Mouse (Mus musculus): ENCODE results near the gene Crisp2. TPM values are rescaled to one million over a fixed set of nuclear protein-coding genes. Genes with fewer than 3 reads are reported as not detected.

The Crisp2 gene
- polyA plus RNA-seq, 1 experiment, result not detected

DNA sequence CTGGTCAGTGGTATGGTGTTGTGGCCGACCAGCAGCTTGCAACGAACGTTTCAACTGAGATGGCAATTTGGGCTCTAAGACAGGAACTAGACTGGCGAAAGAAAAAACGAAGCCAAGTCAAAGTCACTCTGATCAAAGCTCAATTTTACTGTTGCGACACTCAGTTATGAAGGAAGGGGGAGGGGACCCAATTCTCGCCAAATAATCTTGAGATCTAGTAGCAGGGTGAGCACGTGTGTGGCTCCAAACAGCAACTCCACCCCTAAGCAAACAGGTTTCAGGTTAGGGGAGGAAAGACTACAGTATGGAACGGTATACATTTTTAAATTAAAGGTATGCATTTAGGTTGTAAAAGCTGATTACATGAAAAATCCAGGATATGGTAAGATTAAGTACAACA is 14.7 kb upstream of the Crisp2 start:
- Histone ChIP-seq H3K27ac (ENCODE audit: insufficient read depth, low read length) (no peak overlapping the region), H3K36me3 (ENCODE audit: control insufficient read depth, insufficient read depth, low read length, poor library complexity, severe bottlenecking) (no peaks in the 10 kb centered on the region), H3K9me3 (replicated peaks; ENCODE audit: control insufficient read depth, insufficient read depth, low read length, poor library complexity, severe bottlenecking) (no peaks in the 10 kb centered on the region), H3K4me1 (ENCODE audit: control insufficient read depth, insufficient read depth, low read length) (no peaks in the 10 kb centered on the region), H3K4me3 (ENCODE audit: low read depth, low read length) (no peak overlapping the region), H3K9ac (ENCODE audit: low read depth, poor library complexity, severe bottlenecking) (no peak overlapping the region), H3K27me3 (ENCODE audit: control insufficient read depth, insufficient read depth, low read length, poor library complexity, severe bottlenecking) (no peaks in the 10 kb centered on the region)
- TF ChIP-seq EP300 (IDR thresholded peaks at IDR 0.05; ENCODE audit: insufficient read depth, low read depth, low read length) (no peak), CTCF (IDR thresholded peaks at IDR 0.05; ENCODE audit: low read depth, low read length) (no peak), POLR2A (IDR thresholded peaks at IDR 0.05; ENCODE audit: insufficient read depth, low read length) (no peak)

DNA sequence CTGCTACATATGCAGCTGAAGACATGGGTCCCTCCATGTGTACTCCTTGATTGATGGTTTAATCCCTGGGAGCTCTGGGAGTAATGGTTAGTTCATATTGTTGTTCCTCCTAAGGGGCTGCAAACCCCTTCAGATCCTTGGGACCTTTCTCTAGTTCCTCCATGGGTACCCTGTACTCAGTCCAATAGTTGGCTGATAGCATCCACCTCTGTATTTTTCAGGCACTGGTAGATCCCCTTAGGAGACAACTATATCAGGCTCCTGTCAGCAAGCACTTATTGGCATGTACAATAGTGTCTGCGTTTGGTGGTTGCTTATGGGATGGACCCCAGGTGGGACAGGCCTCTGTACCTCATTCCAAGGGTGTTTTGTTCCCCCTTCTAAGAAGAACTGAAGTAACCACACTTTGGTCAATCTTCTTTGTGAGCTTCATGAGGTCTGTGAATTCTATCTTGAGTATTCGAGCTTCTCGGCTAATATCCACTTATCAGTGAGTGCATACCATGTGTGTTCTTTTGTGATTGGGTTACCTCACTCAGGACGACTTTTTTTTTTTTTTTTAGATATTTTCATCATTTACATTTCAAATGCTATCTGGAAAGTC is 10.6 kb upstream of the Crisp2 start:
- H3K4me3 ChIP-seq (ENCODE audit: low read depth, low read length), result no peak overlapping the region

DNA sequence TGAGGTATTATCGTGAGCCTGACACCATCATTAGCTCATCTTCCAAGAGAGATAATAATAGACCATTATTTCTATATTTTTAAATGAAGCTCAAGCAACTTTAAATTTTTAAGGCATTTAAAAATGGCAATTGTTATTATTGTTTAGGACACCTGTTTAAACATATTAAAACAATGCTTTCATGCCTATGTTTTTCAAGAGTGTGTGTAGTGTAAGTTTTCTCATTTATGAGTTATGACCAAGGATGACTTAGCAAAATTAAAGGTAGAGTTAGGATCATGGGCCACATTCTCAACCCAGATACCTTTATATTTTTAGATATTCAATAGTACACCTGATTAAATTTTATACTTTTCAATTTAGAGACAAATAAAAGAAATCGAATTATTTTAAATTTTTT is 5.5 kb upstream of the Crisp2 start:
- Histone ChIP-seq H3K27ac (ENCODE audit: insufficient read depth, low read length) (no peak overlapping the region), H3K36me3 (ENCODE audit: control insufficient read depth, insufficient read depth, low read length, poor library complexity, severe bottlenecking) (no peaks in the 10 kb centered on the region), H3K27me3 (ENCODE audit: control insufficient read depth, insufficient read depth, low read length, poor library complexity, severe bottlenecking) (no peaks in the 10 kb centered on the region), H3K9me3 (replicated peaks; ENCODE audit: control insufficient read depth, insufficient read depth, low read length, poor library complexity, severe bottlenecking) (no peaks in the 10 kb centered on the region), H3K9ac (ENCODE audit: low read depth, poor library complexity, severe bottlenecking) (no peak overlapping the region), H3K4me1 (ENCODE audit: control insufficient read depth, insufficient read depth, low read length) (no peaks in the 10 kb centered on the region), H3K4me3 (ENCODE audit: low read depth, low read length) (no peak overlapping the region)
- TF ChIP-seq CTCF (IDR thresholded peaks at IDR 0.05; ENCODE audit: low read depth, low read length) (no peak), POLR2A (IDR thresholded peaks at IDR 0.05; ENCODE audit: insufficient read depth, low read length) (no peak), EP300 (IDR thresholded peaks at IDR 0.05; ENCODE audit: insufficient read depth, low read depth, low read length) (no peak)

More for the DNA sequence above, 10.6 kb upstream of the Crisp2 start:
- H3K9ac ChIP-seq (ENCODE audit: low read depth, poor library complexity, severe bottlenecking), result no peak overlapping the region
- H3K27ac ChIP-seq (ENCODE audit: insufficient read depth, low read length), result no peak overlapping the region
- H3K36me3 ChIP-seq (ENCODE audit: control insufficient read depth, insufficient read depth, low read length, poor library complexity, severe bottlenecking), result no peaks in the 10 kb centered on the region
- no peaks in the 10 kb centered on the region for H3K4me1 ChIP-seq (ENCODE audit: control insufficient read depth, insufficient read depth, low read length)
- TF ChIP-seq POLR2A (IDR thresholded peaks at IDR 0.05; ENCODE audit: insufficient read depth, low read length) (no peak), EP300 (IDR thresholded peaks at IDR 0.05; ENCODE audit: insufficient read depth, low read depth, low read length) (no peak), CTCF (IDR thresholded peaks at IDR 0.05; ENCODE audit: low read depth, low read length) (no peak)
- H3K9me3 ChIP-seq (replicated peaks; ENCODE audit: control insufficient read depth, insufficient read depth, low read length, poor library complexity, severe bottlenecking), result no peaks in the 10 kb centered on the region
- H3K27me3 ChIP-seq (ENCODE audit: control insufficient read depth, insufficient read depth, low read length, poor library complexity, severe bottlenecking), result no peaks in the 10 kb centered on the region

DNA sequence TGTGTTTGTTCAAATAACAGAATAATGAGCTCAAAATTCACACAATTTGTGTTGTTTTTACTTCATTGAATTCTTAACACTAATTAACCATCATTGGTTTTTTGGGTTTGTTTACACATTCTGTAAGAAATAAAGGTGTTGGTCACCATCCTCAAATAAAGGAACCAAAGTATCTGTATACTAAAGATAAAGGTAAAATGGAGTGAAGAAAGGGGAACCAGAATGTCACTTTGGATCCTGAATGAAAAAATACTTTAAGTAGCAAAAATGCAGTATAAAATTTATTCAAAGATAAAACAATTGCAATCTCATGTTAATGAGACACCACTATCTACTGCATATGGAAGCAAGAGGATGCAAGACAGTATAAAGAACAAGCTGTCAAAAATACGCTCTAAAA is 4.8 kb upstream of the Crisp2 start:
- no peaks in the 10 kb centered on the region for H3K9me3 ChIP-seq (replicated peaks; ENCODE audit: control insufficient read depth, insufficient read depth, low read length, poor library complexity, severe bottlenecking)

DNA sequence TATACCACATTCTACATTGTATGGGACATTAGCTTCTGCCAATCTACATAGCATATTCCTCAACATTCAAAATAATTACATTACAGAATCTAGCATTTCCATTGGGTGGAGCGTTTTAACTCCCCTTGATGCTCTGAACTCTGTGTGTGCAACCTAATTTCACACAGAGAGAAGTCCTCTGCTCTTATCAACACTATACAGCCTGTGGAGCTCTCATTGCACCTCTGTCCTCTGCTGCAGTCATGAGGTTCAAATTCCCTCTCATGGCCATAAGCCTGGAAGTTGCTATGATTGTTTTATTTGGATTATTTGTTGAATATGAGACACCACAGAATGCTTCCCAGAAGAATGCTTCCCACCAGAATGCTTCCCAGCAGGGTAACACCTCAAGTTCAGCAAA is 4.1 kb upstream of the Crisp2 start, which contains the start of gene Rhag:
TSS of gene Rhag (plus strand) at position 193 of the 400 bp plus-strand sequence.
- Histone ChIP-seq H3K4me3 (ENCODE audit: low read depth, low read length) (no peak within 1 kb of the TSS), H3K27ac (ENCODE audit: insufficient read depth, low read length) (no peak within 1 kb of the TSS), H3K9ac (ENCODE audit: low read depth, poor library complexity, severe bottlenecking) (no peak within 1 kb of the TSS), H3K4me1 (ENCODE audit: control insufficient read depth, insufficient read depth, low read length) (no peaks in the 10 kb centered on the region), H3K27me3 (ENCODE audit: control insufficient read depth, insufficient read depth, low read length, poor library complexity, severe bottlenecking) (no peaks in the 10 kb centered on the region), H3K36me3 (ENCODE audit: control insufficient read depth, insufficient read depth, low read length, poor library complexity, severe bottlenecking) (no peaks in the 10 kb centered on the region), H3K9me3 (replicated peaks; ENCODE audit: control insufficient read depth, insufficient read depth, low read length, poor library complexity, severe bottlenecking) (no peaks in the 10 kb centered on the region)
- TF ChIP-seq EP300 (IDR thresholded peaks at IDR 0.05; ENCODE audit: insufficient read depth, low read depth, low read length) (no peak), POLR2A (IDR thresholded peaks at IDR 0.05; ENCODE audit: insufficient read depth, low read length) (no peak), CTCF (IDR thresholded peaks at IDR 0.05; ENCODE audit: low read depth, low read length) (no peak)

More for the DNA sequence above, 4.8 kb upstream of the Crisp2 start:
- H3K36me3 ChIP-seq (ENCODE audit: control insufficient read depth, insufficient read depth, low read length, poor library complexity, severe bottlenecking), result no peaks in the 10 kb centered on the region
- H3K27me3 ChIP-seq (ENCODE audit: control insufficient read depth, insufficient read depth, low read length, poor library complexity, severe bottlenecking), result no peaks in the 10 kb centered on the region
- no peaks in the 10 kb centered on the region for H3K4me1 ChIP-seq (ENCODE audit: control insufficient read depth, insufficient read depth, low read length)
- no peak overlapping the region for H3K9ac ChIP-seq (ENCODE audit: low read depth, poor library complexity, severe bottlenecking)
- no peak overlapping the region for H3K4me3 ChIP-seq (ENCODE audit: low read depth, low read length)
- no peak overlapping the region for H3K27ac ChIP-seq (ENCODE audit: insufficient read depth, low read length)
- TF ChIP-seq POLR2A (IDR thresholded peaks at IDR 0.05; ENCODE audit: insufficient read depth, low read length), result no peak
- no peak for TF ChIP-seq CTCF (IDR thresholded peaks at IDR 0.05; ENCODE audit: low read depth, low read length)
- no peak for TF ChIP-seq EP300 (IDR thresholded peaks at IDR 0.05; ENCODE audit: insufficient read depth, low read depth, low read length)

DNA sequence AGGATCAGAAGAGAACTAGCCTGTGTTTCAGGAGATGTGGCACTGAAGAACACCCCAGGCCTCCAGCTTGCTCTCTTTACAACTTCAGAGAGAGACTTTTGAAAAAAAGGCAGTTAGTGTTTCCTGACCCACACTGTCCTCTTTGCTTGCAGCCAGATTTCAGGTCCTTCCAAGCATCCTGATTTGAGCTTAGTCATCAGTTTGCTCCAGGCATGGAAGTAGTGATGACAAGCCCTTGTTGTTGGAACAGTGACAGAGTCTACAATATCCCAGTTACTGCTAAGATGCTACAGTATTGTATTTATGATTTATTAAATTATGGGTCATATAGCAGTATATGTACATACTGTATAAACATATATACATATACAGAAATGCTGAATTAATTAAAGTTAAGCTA is 1.3 kb upstream of the Crisp2 start:
- H3K9ac ChIP-seq (ENCODE audit: low read depth, poor library complexity, severe bottlenecking), result no peak overlapping the region
- H3K9me3 ChIP-seq (replicated peaks; ENCODE audit: control insufficient read depth, insufficient read depth, low read length, poor library complexity, severe bottlenecking), result no peaks in the 10 kb centered on the region
- H3K27me3 ChIP-seq (ENCODE audit: control insufficient read depth, insufficient read depth, low read length, poor library complexity, severe bottlenecking), result no peaks in the 10 kb centered on the region
- no peaks in the 10 kb centered on the region for H3K4me1 ChIP-seq (ENCODE audit: control insufficient read depth, insufficient read depth, low read length)
- H3K27ac ChIP-seq (ENCODE audit: insufficient read depth, low read length), result no peak overlapping the region
- no peaks in the 10 kb centered on the region for H3K36me3 ChIP-seq (ENCODE audit: control insufficient read depth, insufficient read depth, low read length, poor library complexity, severe bottlenecking)
- no peak overlapping the region for H3K4me3 ChIP-seq (ENCODE audit: low read depth, low read length)
- no peak for TF ChIP-seq EP300 (IDR thresholded peaks at IDR 0.05; ENCODE audit: insufficient read depth, low read depth, low read length)
- no peak for TF ChIP-seq CTCF (IDR thresholded peaks at IDR 0.05; ENCODE audit: low read depth, low read length)
- no peak for TF ChIP-seq POLR2A (IDR thresholded peaks at IDR 0.05; ENCODE audit: insufficient read depth, low read length)

Data from ES-Bruce4 (cell line).